Mouse (Mus musculus) lung, adult 2 months (tissue): ENCODE data around the gene Cnr2.

Experiments
- CTCF ChIP-seq: fragments of 200-500 bp; IDR thresholded peaks from 2 replicates; pipeline ENCODE4 v1.5.1; 2011; ENCODE audit warnings: mild to moderate bottlenecking, low read length, control low read depth; ENCODE audit not compliant: insufficient read depth
- POLR2A ChIP-seq: fragments of 200-500 bp; IDR thresholded peaks from 2 replicates; pipeline ENCODE4 v1.6.1; 2011; ENCODE audit warnings: low read depth, mild to moderate bottlenecking, control low read depth, low read length, borderline replicate concordance; ENCODE audit errors: extremely low read depth

- no peak for TF ChIP-seq CTCF
- TF ChIP-seq POLR2A = no peak
Observed at GRCm38 (mm10) chr4:135912835-135913234, 17.6 kb downstream of the Cnr2 start.
